Mouse (Mus musculus): ENCODE measurements around the gene Trappc4. TPM values are rescaled to one million over a fixed set of nuclear protein-coding genes. Genes with fewer than 3 reads are reported as not detected.

The Trappc4 gene
- polyA plus RNA-seq, 1 experiment from 2014 or later = 42.8 TPM

Small RNA genes within 50 kb of the gene (microRNA-seq; reads per million reads assigned to microRNA genes)
- gene Mir7085 = 1.7 reads per million

Other genes starting within 250 kb of the Trappc4 start
- gene Cbl, start 173.6 kb downstream of the Trappc4 start, polyA plus RNA-seq (2015; fragmentation: Nextera tagmentation; extraction: Ambion mirVana) = 4.4 and 5.0 TPM in 2 replicates
- gene Ccdc153, start 166.9 kb downstream of the Trappc4 start, polyA plus RNA-seq (2015; fragmentation: Nextera tagmentation; extraction: Ambion mirVana) = not detected in 2 replicates
- gene Pdzd3, start 156.1 kb downstream of the Trappc4 start, polyA plus RNA-seq (2015; fragmentation: Nextera tagmentation; extraction: Ambion mirVana) = 0.04 and 0.14 TPM in 2 replicates
- gene Nlrx1, start 139.0 kb downstream of the Trappc4 start, polyA plus RNA-seq (2015; fragmentation: Nextera tagmentation; extraction: Ambion mirVana) = 4.3 and 5.0 TPM in 2 replicates
- gene Abcg4, start 119.0 kb downstream of the Trappc4 start, polyA plus RNA-seq (2015; fragmentation: Nextera tagmentation; extraction: Ambion mirVana) = 16.0 and 17.9 TPM in 2 replicates
- gene Hinfp, start 101.9 kb downstream of the Trappc4 start, polyA plus RNA-seq (2015; fragmentation: Nextera tagmentation; extraction: Ambion mirVana) = 10.1 and 12.6 TPM in 2 replicates
- gene C2cd2l, start 87.3 kb downstream of the Trappc4 start, polyA plus RNA-seq (2015; fragmentation: Nextera tagmentation; extraction: Ambion mirVana) = 7.8 and 9.1 TPM in 2 replicates
- 17.5 and 20.1 TPM in 2 replicates for gene Dpagt1, start 81.6 kb downstream of the Trappc4 start, polyA plus RNA-seq (2015; fragmentation: Nextera tagmentation; extraction: Ambion mirVana)
- gene H2afx, start 72.9 kb downstream of the Trappc4 start, polyA plus RNA-seq (2015; fragmentation: Nextera tagmentation; extraction: Ambion mirVana) = 191 and 216 TPM in 2 replicates
- 1,376 and 1,388 TPM in 2 replicates for gene Hmbs, start 63.4 kb downstream of the Trappc4 start, polyA plus RNA-seq (2015; fragmentation: Nextera tagmentation; extraction: Ambion mirVana)
- 14.3 and 14.4 TPM in 2 replicates for gene Vps11, start 45.9 kb downstream of the Trappc4 start, polyA plus RNA-seq (2015; fragmentation: Nextera tagmentation; extraction: Ambion mirVana)
- gene Hyou1, start 28.1 kb downstream of the Trappc4 start, polyA plus RNA-seq (2015; fragmentation: Nextera tagmentation; extraction: Ambion mirVana) = 14.3 and 14.5 TPM in 2 replicates
- 65.1 and 81.4 TPM in 2 replicates for gene Slc37a4, start 10.7 kb downstream of the Trappc4 start, polyA plus RNA-seq (2015; fragmentation: Nextera tagmentation; extraction: Ambion mirVana)
- 791 and 928 TPM in 2 replicates for gene Rps25, start 461 bp downstream of the Trappc4 start, polyA plus RNA-seq (2015; fragmentation: Nextera tagmentation; extraction: Ambion mirVana)
- gene Ccdc84, start 11.0 kb upstream of the Trappc4 start, polyA plus RNA-seq (2015; fragmentation: Nextera tagmentation; extraction: Ambion mirVana) = 12.2 and 16.3 TPM in 2 replicates
- not detected in 2 replicates for gene Foxr1, start 33.5 kb upstream of the Trappc4 start, polyA plus RNA-seq (2015; fragmentation: Nextera tagmentation; extraction: Ambion mirVana)
- not detected in 2 replicates for gene Upk2, start 47.4 kb upstream of the Trappc4 start, polyA plus RNA-seq (2015; fragmentation: Nextera tagmentation; extraction: Ambion mirVana)
- gene Bcl9l, start 75.2 kb upstream of the Trappc4 start, polyA plus RNA-seq (2015; fragmentation: Nextera tagmentation; extraction: Ambion mirVana) = 2.2 TPM in 2 replicates
- gene Cxcr5, start 154.3 kb upstream of the Trappc4 start, polyA plus RNA-seq (2015; fragmentation: Nextera tagmentation; extraction: Ambion mirVana) = 0.14 TPM in 1 of 2 replicates, not detected in the other
- 4.5 and 5.5 TPM in 2 replicates for gene Ddx6, start 197.3 kb upstream of the Trappc4 start, polyA plus RNA-seq (2015; fragmentation: Nextera tagmentation; extraction: Ambion mirVana)

Data from liver, embryonic 16.5 days (tissue).